Mouse (Mus musculus) liver, embryonic 14.5 days (tissue): ENCODE measurements around the gene Pde5a. TPM values are rescaled to one million over a fixed set of nuclear protein-coding genes. Genes with fewer than 3 reads are reported as not detected.

Experiments used
- ATAC-seq: fragments of 200-750 bp; cut with Nextera tagmentation; 2 replicates; pipeline ENCODE4 v1.8.0; 2017; ENCODE audit warnings: moderate number of reproducible peaks, mild to moderate bottlenecking, moderate library complexity; ENCODE audit not compliant: insufficient read depth
- DNase-seq, 3 experiments: peaks; one replicate each; pipeline ENCODE4 v3.0.0-alpha.2; 2012 to 2013; ENCODE audit warnings: low read depth in 3 of 3, low spot score in 3 of 3
- H3K27ac ChIP-seq: fragments of 300-500 bp; sonication (generic); 2 replicates; pipeline ENCODE4 v1.5.1; 2014; ENCODE audit warnings: moderate library complexity, mild to moderate bottlenecking, control low read depth, inconsistent platforms
- H3K27me3 ChIP-seq: fragments of 300-500 bp; sonication (generic); 2 replicates; pipeline ENCODE4 v1.6.1; 2014; ENCODE audit warnings: mild to moderate bottlenecking, low read length, moderate library complexity; ENCODE audit not compliant: control insufficient read depth, insufficient read depth
- H3K36me3 ChIP-seq: fragments of 300-500 bp; sonication (generic); replicated peaks from 2 replicates; pipeline ENCODE4 v1.6.1; 2014; ENCODE audit warnings: low read depth; ENCODE audit not compliant: control insufficient read depth, insufficient read depth
- H3K4me1 ChIP-seq, 2 experiments: fragments of 200-500 bp in 1 of 2; fragments of 300-500 bp in 1 of 2; sonication (generic) in 1 of 2; replicated peaks; 2 replicates each; pipeline ENCODE4 v1.6.1; 2012 to 2014; ENCODE audit warnings: antibody characterized with exemption in 1 of 2, inconsistent platforms in 1 of 2, low read length in 1 of 2; ENCODE audit not compliant: control insufficient read depth in 2 of 2, insufficient read depth in 2 of 2
- H3K4me2 ChIP-seq: fragments of 300-500 bp; sonication (generic); 2 replicates; pipeline ENCODE4 v1.6.1; 2014; ENCODE audit warnings: low read depth, mild to moderate bottlenecking, control low read depth, moderate library complexity
- H3K4me3 ChIP-seq, 2 experiments: fragments of 200-500 bp in 1 of 2; fragments of 300-500 bp in 1 of 2; sonication (generic) in 1 of 2; 2 replicates each; pipeline ENCODE4 v1.5.1; 2012 to 2014; ENCODE audit warnings: low read depth in 2 of 2, low read length in 2 of 2, mild to moderate bottlenecking in 2 of 2, control low read depth in 1 of 2, inconsistent platforms in 1 of 2, moderate library complexity in 1 of 2; ENCODE audit not compliant: insufficient read depth in 1 of 2
- H3K9ac ChIP-seq: fragments of 300-500 bp; sonication (generic); replicated peaks from 2 replicates; pipeline ENCODE4 v1.6.1; 2014; ENCODE audit warnings: mild to moderate bottlenecking, control low read depth, moderate library complexity
- H3K9me3 ChIP-seq: fragments of 300-500 bp; sonication (generic); 2 replicates; pipeline ENCODE4 v1.6.1; 2016; ENCODE audit warnings: low read length, mixed read lengths; ENCODE audit not compliant: control insufficient read depth
- CTCF ChIP-seq: IDR thresholded peaks from 2 replicates; pipeline ENCODE4 v1.5.1; 2016; ENCODE audit warnings: antibody characterized with exemption, low read depth, control low read depth
- EP300 ChIP-seq: IDR thresholded peaks from 2 replicates; pipeline ENCODE4 v1.6.1; 2016; ENCODE audit warnings: antibody characterized with exemption, low read depth
- WGBS: fragments of 180-500 bp; shearing (Covaris S2); extraction: QIAGEN DNeasy Blood & Tissue Kit; methylation state at CpG from one replicate; pipeline ENCODE4 v1.1.7; 2014; ENCODE audit not compliant: insufficient replicate concordance; 5-methylcytosine and 5-hydroxymethylcytosine counted together
- polyA plus RNA-seq, 2 experiments: library from polyadenylated mRNA; depleted of rRNA in 1 of 2; stranded (reverse) in 1 of 2; unstranded in 1 of 2; fragments of >200 nt; fragmentation: Nextera tagmentation in 1 of 2; extraction: Ambion mirVana in 1 of 2; gene quantifications; 2 replicates each; pipeline versions ENCODE4 v1.2.1 to v1.2.3; 2012 to 2014

The Pde5a gene
- polyA plus RNA-seq, 2 experiments: 1.0 to 1.5 TPM

GRCm38 (mm10) chr3:122800553-122801435, 72.0 kb downstream of the Pde5a start:
- Histone ChIP-seq H3K4me3 (no peak overlapping the region), H3K9ac (no peak overlapping the region), H3K36me3 (no peaks in the 10 kb centered on the region), H3K4me2 (no peak overlapping the region), H3K27ac (no peak overlapping the region), H3K9me3 (no peaks in the 10 kb centered on the region), H3K27me3 (no peaks in the 10 kb centered on the region), H3K4me1 (no peaks in the 10 kb centered on the region)
- ATAC-seq: no peak
- DNase-seq: no peak
- TF ChIP-seq CTCF (no peak), EP300 (no peak)
- whole genome bisulfite sequencing: 57% methylated on average over 10 of the region's 10 CpGs

GRCm38 (mm10) chr3:122801436-122802221, 72.9 kb downstream of the Pde5a start:
- Histone ChIP-seq H3K27ac (no peak overlapping the region), H3K4me3 (no peak overlapping the region), H3K27me3 (no peaks in the 10 kb centered on the region), H3K36me3 (no peaks in the 10 kb centered on the region), H3K4me1 (no peaks in the 10 kb centered on the region), H3K9ac (no peak overlapping the region), H3K4me2 (no peak overlapping the region), H3K9me3 (no peaks in the 10 kb centered on the region)
- ATAC-seq (no peak), DNase-seq (no peak)
- WGBS: 75% methylated on average over 15 of the region's 15 CpGs
- no peak for TF ChIP-seq EP300
- no peak for TF ChIP-seq CTCF

DNA sequence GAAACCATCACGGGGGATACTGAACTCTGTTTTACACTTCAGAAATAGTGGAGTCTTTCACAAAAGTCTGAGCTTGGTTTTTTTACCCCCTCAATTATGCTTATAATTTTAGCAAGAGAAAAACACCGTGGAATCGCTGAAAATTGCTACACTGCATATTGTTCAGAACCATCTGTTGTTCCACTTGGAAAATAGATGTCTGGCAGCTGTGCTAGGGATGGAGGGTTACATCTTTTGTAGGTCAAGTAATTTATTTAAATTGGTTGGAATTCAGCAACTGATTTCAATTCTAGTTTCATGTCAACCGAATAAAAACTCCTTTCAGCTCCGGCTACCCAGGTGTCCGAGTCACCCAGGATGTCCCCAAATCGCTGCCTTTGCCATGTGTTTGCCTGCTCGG, 78.6 kb downstream of the Pde5a start:
- Histone ChIP-seq H3K4me2 (no peak overlapping the region), H3K4me1 (no peaks in the 10 kb centered on the region)
- 74% methylated on average over 8 of the region's 8 CpGs for WGBS

DNA sequence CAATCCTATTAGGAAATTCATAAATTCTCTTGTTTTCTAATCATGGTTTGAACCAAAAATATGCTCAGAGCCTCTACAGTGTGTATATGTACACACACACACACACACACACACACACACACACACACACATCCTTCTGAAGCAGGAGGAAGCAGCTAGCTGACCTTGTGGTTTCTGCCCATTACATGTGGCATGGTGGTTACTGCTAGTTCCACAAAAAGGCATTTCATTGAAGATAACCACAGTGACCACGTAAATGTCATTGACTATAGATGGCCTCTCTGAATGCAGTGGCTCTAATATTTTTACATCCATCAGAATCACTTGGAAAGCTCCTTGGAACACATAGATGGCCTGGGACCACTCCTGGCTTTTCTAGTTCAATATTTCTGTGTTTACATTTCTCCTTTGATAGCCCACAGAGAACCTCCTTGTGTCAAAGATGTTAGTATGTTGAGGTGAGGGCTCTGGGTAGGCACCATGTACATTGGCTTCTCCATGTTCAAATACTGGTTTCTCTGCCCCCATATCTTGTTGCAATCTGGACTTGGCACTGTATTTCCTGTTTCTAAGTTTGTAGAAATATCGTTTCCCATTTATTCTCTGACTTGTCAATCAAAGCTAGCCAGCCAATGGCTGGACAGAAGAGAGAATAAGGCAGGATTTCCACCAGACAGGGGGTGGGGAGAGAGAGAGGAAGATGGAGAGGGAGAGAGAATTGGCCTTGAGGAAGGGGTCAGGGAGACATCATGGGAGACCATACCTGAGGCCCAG, 81.5 kb downstream of the Pde5a start:
- H3K4me3 ChIP-seq: no peak overlapping the region
- no peak overlapping the region for H3K4me2 ChIP-seq
- H3K4me1 ChIP-seq: no peaks in the 10 kb centered on the region
- H3K36me3 ChIP-seq: no peaks in the 10 kb centered on the region
- ATAC-seq (no peak), DNase-seq (no peak)
- no peaks in the 10 kb centered on the region for H3K27me3 ChIP-seq
- 16% methylated on average over 2 of the region's 2 CpGs for WGBS
- TF ChIP-seq CTCF (no peak), EP300 (no peak)
- no peaks in the 10 kb centered on the region for H3K9me3 ChIP-seq
- no peak overlapping the region for H3K27ac ChIP-seq
- no peak overlapping the region for H3K9ac ChIP-seq

More for the DNA sequence above, 78.6 kb downstream of the Pde5a start:
- no peak for ATAC-seq
- no peak for DNase-seq
- no peak overlapping the region for H3K9ac ChIP-seq
- no peak overlapping the region for H3K4me3 ChIP-seq
- H3K27ac ChIP-seq: no peak overlapping the region
- TF ChIP-seq EP300 (no peak), CTCF (no peak)
- no peaks in the 10 kb centered on the region for H3K9me3 ChIP-seq
- H3K36me3 ChIP-seq: no peaks in the 10 kb centered on the region
- no peaks in the 10 kb centered on the region for H3K27me3 ChIP-seq

GRCm38 (mm10) chr3:122810986-122811385, 82.2 kb downstream of the Pde5a start:
- DNase-seq: no peak
- H3K36me3 ChIP-seq: no peaks in the 10 kb centered on the region
- no peaks in the 10 kb centered on the region for H3K9me3 ChIP-seq
- no peak overlapping the region for H3K4me2 ChIP-seq
- 68% methylated on average over 5 of the region's 5 CpGs for WGBS
- no peak for TF ChIP-seq CTCF
- no peak for TF ChIP-seq EP300
- H3K27ac ChIP-seq: no peak overlapping the region
- no peaks in the 10 kb centered on the region for H3K4me1 ChIP-seq
- H3K4me3 ChIP-seq: no peak overlapping the region
- no peak overlapping the region for H3K9ac ChIP-seq
- no peaks in the 10 kb centered on the region for H3K27me3 ChIP-seq
- ATAC-seq: no peak
